In the genomic region with DNA sequence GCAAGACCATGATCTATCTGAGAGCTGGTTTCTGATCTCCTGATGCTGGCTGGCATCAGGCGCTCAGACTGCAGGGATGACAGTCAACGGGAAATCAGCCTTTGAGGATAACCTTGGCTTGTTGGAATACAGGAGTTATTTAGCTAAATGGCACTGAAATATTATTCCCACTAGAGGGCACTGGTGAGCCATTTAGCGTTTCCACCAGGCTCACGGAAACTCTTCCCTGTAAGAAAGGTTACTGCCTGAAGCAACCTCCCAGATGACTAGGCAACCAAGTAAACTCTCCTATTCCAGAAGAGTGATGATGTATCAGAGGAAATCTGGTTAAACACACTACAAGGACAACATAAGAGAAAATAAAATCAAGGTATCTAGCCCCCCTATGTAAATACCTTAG, we compare ENCODE assay signal across 8 mouse cellular contexts. TPM values are rescaled to one million over a fixed set of nuclear protein-coding genes. Genes with fewer than 3 reads are reported as not detected.
DNase-seq lines count a peak whose midpoint lies in the region; ATAC-seq and TF ChIP-seq lines count a peak whose summit lies in the region.

No protein-coding gene starts in this region.

- no peak overlapping the region; the same call in 1 of the 2 replicates for H3K4me2 ChIP-seq in CH12.LX (ENCODE audit: insufficient read depth, low read depth, poor library complexity, severe bottlenecking)
- no peak overlapping the region for H3K4me2 ChIP-seq in forebrain, postnatal 0 days (ENCODE audit: low read depth)

- intact Hi-C loops in left cerebral cortex, postnatal 4 days (cut with DNase I) = loop anchor here (5.0 to 10.0 kb wide), 3 partner anchors 150 to 410 kb away; no protein-coding TSS in a partner anchor

- dilution Hi-C loops in CH12.LX (cut with MboI; ENCODE audit: extremely low pct_ligation_motif_present, extremely low pct_unique_long_range_greater_than_20kb, low sequenced_read_pairs) = no loop called here

- peaks cover 15 to 50% of the 10 kb centered on the region in 2 experiments for H3K4me1 ChIP-seq in CH12.LX (ENCODE audit: control insufficient read depth in 1 of 2, insufficient read depth in 2 of 2)
- peaks cover 9% of the 10 kb centered on the region for H3K4me1 ChIP-seq in forebrain, postnatal 0 days (ENCODE audit: insufficient read depth)
- H3K4me1 ChIP-seq in kidney, adult 2 months (ENCODE audit: control insufficient read depth, insufficient read depth, low read length) = no peaks in the 10 kb centered on the region

- H3K27ac ChIP-seq in CH12.LX (ENCODE audit: insufficient read depth, low read depth) = no peak overlapping the region
- H3K27ac ChIP-seq in forebrain, postnatal 0 days (ENCODE audit: low read depth, low read length) = no peak overlapping the region
- H3K27ac ChIP-seq in kidney, adult 2 months (ENCODE audit: insufficient read depth, low read depth, low read length) = no peak overlapping the region

- TF ChIP-seq RAD21 in CH12.LX (IDR thresholded peaks at IDR 0.05; ENCODE audit: low read depth, low read length) = peak; percentile 100

- TF ChIP-seq POLR2A in CH12.LX (IDR thresholded peaks at IDR 0.05; ENCODE audit: low read depth, low read length) = no peak
- no peak for TF ChIP-seq POLR2A in kidney, adult 2 months (IDR thresholded peaks at IDR 0.05; ENCODE audit: low read depth, low read length)

- 2% methylated on average over 4 of the region's 4 CpGs for WGBS in forebrain, postnatal 0 days
- WGBS in kidney, adult 2 months = 1% methylated on average over 4 of the region's 4 CpGs

- TF ChIP-seq CTCF in CH12.LX (conservative IDR thresholded peaks at IDR 0.05 in 1 of 2, IDR thresholded peaks at IDR 0.05 in 1 of 2; ENCODE audit: low read depth in 2 of 2, low read length in 2 of 2) = peak; percentile 80 to 95
- TF ChIP-seq CTCF in forebrain, postnatal 0 days (IDR thresholded peaks at IDR 0.05; ENCODE audit: low read depth) = peak; percentile 92
- TF ChIP-seq CTCF in kidney, adult 2 months (conservative IDR thresholded peaks at IDR 0.05; ENCODE audit: insufficient read depth, insufficient read length, low read depth, low read length) = peak; percentile 84

- peak; percentile 49; the same call in 1 of the 2 replicates for TF ChIP-seq EP300 in CH12.LX (IDR thresholded peaks at IDR 0.05; ENCODE audit: low read length)

- no peaks in the 10 kb centered on the region for H3K36me3 ChIP-seq in CH12.LX (replicated peaks in 1 of 2; ENCODE audit: control insufficient read depth in 1 of 2, insufficient read depth in 1 of 2, low read length in 1 of 2)
- no peaks in the 10 kb centered on the region for H3K36me3 ChIP-seq in forebrain, postnatal 0 days (ENCODE audit: insufficient read depth)
- H3K36me3 ChIP-seq in kidney, adult 2 months (ENCODE audit: control insufficient read depth, insufficient read depth, low read length) = no peaks in the 10 kb centered on the region

- ATAC-seq in forebrain, postnatal 0 days = peak; percentile 64; the same call in 1 of the 2 replicates

- DNase-seq in 416B (ENCODE audit: low read depth) = peak; percentile 93
- peak; percentile 91 for DNase-seq in CH12.LX (ENCODE audit: extremely low read depth)
- peak; percentile 55 for DNase-seq in brain, embryonic 18.5 days (ENCODE audit: low read depth, low spot score)
- DNase-seq in forebrain, postnatal 0 days = peak; percentile 93
- peak; percentile 88 for DNase-seq in kidney, adult 2 months
- DNase-seq in left cerebral cortex, postnatal 4 days = peak; percentile 55
- DNase-seq in natural killer cell, adult 2 months (ENCODE audit: low spot score in 2 of 2) = peak; percentile 75 to 80
- DNase-seq in thymus, postnatal 25 days = peak; percentile 77

- in situ Hi-C loops in CH12.LX (cut with MboI; ENCODE audit: low pct_ligation_motif_present, low pct_unique_long_range_greater_than_20kb, low sequenced_read_pairs) = loop anchor here (5.0 to 25.0 kb wide), 3 partner anchors 60 to 302 kb away; no protein-coding TSS in a partner anchor

- no peak overlapping the region for H3K9ac ChIP-seq in CH12.LX (ENCODE audit: insufficient read depth, low read depth)
- no peak overlapping the region for H3K9ac ChIP-seq in forebrain, postnatal 0 days

- H3K79me2 ChIP-seq in CH12.LX (replicated peaks; ENCODE audit: control insufficient read depth, extremely low read depth, insufficient read depth, poor library complexity, severe bottlenecking) = no peaks in the 10 kb centered on the region

- H3K9me3 ChIP-seq in CH12.LX (replicated peaks; ENCODE audit: low read length) = peaks cover 11% of the 10 kb centered on the region
- no peaks in the 10 kb centered on the region for H3K9me3 ChIP-seq in forebrain, postnatal 0 days (ENCODE audit: low read length)

- H3K27me3 ChIP-seq in CH12.LX (replicated peaks) = no peaks in the 10 kb centered on the region
- H3K27me3 ChIP-seq in forebrain, postnatal 0 days (ENCODE audit: insufficient read depth, low read length) = no peaks in the 10 kb centered on the region
- H3K27me3 ChIP-seq in kidney, adult 2 months (replicated peaks; ENCODE audit: control insufficient read depth, insufficient read depth, low read length) = no peaks in the 10 kb centered on the region

- H3K4me3 ChIP-seq in CH12.LX (replicated peaks in 1 of 3; ENCODE audit: low read depth in 2 of 3, low read length in 2 of 3, poor library complexity in 1 of 3) = no peak overlapping the region
- no peak overlapping the region for H3K4me3 ChIP-seq in forebrain, postnatal 0 days (ENCODE audit: low read depth, low read length)
- H3K4me3 ChIP-seq in kidney, adult 2 months (ENCODE audit: insufficient read depth, low read depth, low read length) = no peak overlapping the region

TF ChIP-seq in CH12.LX, 34 proteins besides CTCF, POLR2A, EP300 and RAD21:
- TF ChIP-seq HCFC1 (IDR thresholded peaks at IDR 0.05; ENCODE audit: low read depth, low read length) (no peak), TCF12 (IDR thresholded peaks at IDR 0.05; ENCODE audit: low read depth, low read length) (0 out of 2 replicates have a peak, but pooled peaks have one; percentile 17), ETS1 (conservative IDR thresholded peaks at IDR 0.05; ENCODE audit: low read depth, low read length) (0 out of 2 replicates have a peak, but pooled peaks have one; percentile 7), SMC3 (IDR thresholded peaks at IDR 0.05; ENCODE audit: low read depth, low read length) (peak; percentile 97), MAX (IDR thresholded peaks at IDR 0.05; ENCODE audit: low read length) (no peak), MXI1 (IDR thresholded peaks at IDR 0.05; ENCODE audit: low read depth, low read length) (peak; percentile 22; the same call in 1 of the 2 replicates), ZNF384 (IDR thresholded peaks at IDR 0.05; ENCODE audit: low read depth, low read length) (peak; percentile 34; the same call in 1 of the 2 replicates), KAT2A (IDR thresholded peaks at IDR 0.05; ENCODE audit: insufficient replicate concordance, low read length) (no peak), ELF1 (IDR thresholded peaks at IDR 0.05; ENCODE audit: low read depth, low read length) (0 out of 2 replicates have a peak, but pooled peaks have one; percentile 4), BHLHE40 (IDR thresholded peaks at IDR 0.05; ENCODE audit: low read depth, low read length) (peak; percentile 9; the same call in 1 of the 2 replicates), ZC3H11A (IDR thresholded peaks at IDR 0.05; ENCODE audit: low read depth, low read length) (peak; percentile 94), UBTF (IDR thresholded peaks at IDR 0.05; ENCODE audit: low read depth, low read length) (no peak), MAFK (IDR thresholded peaks at IDR 0.05; ENCODE audit: insufficient replicate concordance, low read length) (0 out of 2 replicates have a peak, but pooled peaks have one; percentile 20), TBP (conservative IDR thresholded peaks at IDR 0.05; ENCODE audit: low read depth, low read length) (no peak), MYC (IDR thresholded peaks at IDR 0.05; ENCODE audit: low read depth, low read length) (peak; percentile 65), IRF4 (IDR thresholded peaks at IDR 0.05; ENCODE audit: low read depth, low read length) (peak; percentile 59; the same call in 1 of the 2 replicates), JUND (conservative IDR thresholded peaks at IDR 0.05; ENCODE audit: low read depth, low read length) (peak; percentile 34; the same call in 1 of the 2 replicates), SIN3A (IDR thresholded peaks at IDR 0.05; ENCODE audit: low read length) (peak; percentile 39), NRF1 (IDR thresholded peaks at IDR 0.05; ENCODE audit: low read depth, low read length) (0 out of 2 replicates have a peak, but pooled peaks have one; percentile 27)

RNA-seq across cellular contexts. Expression of gene Ptp4a2, which starts 25.8 kb away (rescaled TPM):
- 113 and 163 TPM in 2 replicates for total RNA-seq in CH12.LX (2012; rRNA removed)
- 415 and 493 TPM in 2 replicates for total RNA-seq in CH12.LX (2014; rRNA removed)
- 327 and 467 TPM in 2 replicates for polyA plus RNA-seq in CH12.LX (2012; ENCODE audit: insufficient read length, low read depth)
- 123 and 131 TPM in 2 replicates for total RNA-seq in forebrain, postnatal 0 days (2014; rRNA removed)
- polyA plus RNA-seq in forebrain, postnatal 0 days (2015; fragmentation: Nextera tagmentation; extraction: Ambion mirVana) = 252 and 270 TPM in 2 replicates
- polyA plus RNA-seq in kidney, adult 2 months (2012; rRNA removed) = 29.9 and 41.5 TPM in 2 replicates
- 100 to 1,000 TPM; 133 to 141 TPM for total RNA-seq in left cerebral cortex, postnatal 4 days (2021)

RNA-seq across cellular contexts. Expression of gene Khdrbs1, which starts 43.1 kb away (rescaled TPM):
- total RNA-seq in CH12.LX (2012; rRNA removed) = 58.6 and 65.9 TPM in 2 replicates
- 67.4 and 79.0 TPM in 2 replicates for total RNA-seq in CH12.LX (2014; rRNA removed)
- polyA plus RNA-seq in CH12.LX (2012; ENCODE audit: insufficient read length, low read depth) = 125 TPM in 2 replicates
- 108 and 128 TPM in 2 replicates for total RNA-seq in forebrain, postnatal 0 days (2014; rRNA removed)
- 90.5 and 105 TPM in 2 replicates for polyA plus RNA-seq in forebrain, postnatal 0 days (2015; fragmentation: Nextera tagmentation; extraction: Ambion mirVana)
- polyA plus RNA-seq in kidney, adult 2 months (2012; rRNA removed) = 16.0 TPM in 2 replicates
- 100 to 1,000 TPM; 164 to 166 TPM for total RNA-seq in left cerebral cortex, postnatal 4 days (2021)
